Mouse (Mus musculus) embryonic facial prominence, embryonic 11.5 days (tissue): ENCODE measurements around the gene Insl6. TPM values are rescaled to one million over a fixed set of nuclear protein-coding genes. Genes with fewer than 3 reads are reported as not detected.
A peak's percentile ranks its signal among the peaks of the same experiment; 100 is the strongest.

Experiments
- ATAC-seq: fragments of 200-750 bp; cut with Nextera tagmentation; replicated peaks from 2 replicates; pipeline ENCODE4 v1.8.0; 2017; ENCODE audit warnings: low read depth; ENCODE audit not compliant: insufficient number of reproducible peaks, low FRiP score, low TSS enrichment
- DNase-seq: peaks from one replicate; pipeline ENCODE4 v3.0.0-alpha.2; 2015; ENCODE audit warnings: low spot score
- H3K27ac ChIP-seq: fragments of 300-500 bp; sonication (generic); replicated peaks from 2 replicates; pipeline ENCODE4 v1.5.1; 2014; ENCODE audit warnings: mild to moderate bottlenecking, low read depth, low read length, control low read depth
- H3K27me3 ChIP-seq: fragments of 300-500 bp; sonication (generic); 2 replicates; pipeline ENCODE4 v1.6.1; 2014; ENCODE audit warnings: mild to moderate bottlenecking, low read length, moderate library complexity, mixed read lengths; ENCODE audit not compliant: control insufficient read depth, insufficient read depth
- H3K36me3 ChIP-seq: fragments of 300-500 bp; sonication (generic); replicated peaks from 2 replicates; pipeline ENCODE4 v1.6.1; 2014; ENCODE audit warnings: low read depth, mild to moderate bottlenecking, low read length, moderate library complexity, mixed read lengths; ENCODE audit not compliant: control insufficient read depth, insufficient read depth
- H3K4me1 ChIP-seq: fragments of 300-500 bp; sonication (generic); 2 replicates; pipeline ENCODE4 v1.6.1; 2014; ENCODE audit warnings: low read length, mixed read lengths; ENCODE audit not compliant: control insufficient read depth, insufficient read depth
- H3K4me2 ChIP-seq: fragments of 300-500 bp; sonication (generic); 2 replicates; pipeline ENCODE4 v1.6.1; 2014; ENCODE audit warnings: low read depth, mild to moderate bottlenecking, control low read depth, low read length, moderate library complexity
- H3K4me3 ChIP-seq: fragments of 300-500 bp; sonication (generic); 2 replicates; pipeline ENCODE4 v1.5.1; 2014; ENCODE audit warnings: low read depth, low read length, control low read depth
- H3K9ac ChIP-seq: fragments of 300-500 bp; sonication (generic); replicated peaks from 2 replicates; pipeline ENCODE4 v1.6.1; 2014; ENCODE audit warnings: mild to moderate bottlenecking, control low read depth, low read length
- H3K9me3 ChIP-seq: fragments of 300-500 bp; sonication (generic); replicated peaks from 2 replicates; pipeline ENCODE4 v1.6.1; 2016; ENCODE audit warnings: mild to moderate bottlenecking, low read length, inconsistent platforms, mixed read lengths; ENCODE audit not compliant: control insufficient read depth
- WGBS: fragments of 180-500 bp; shearing (Covaris S2); extraction: QIAGEN DNeasy Blood & Tissue Kit; methylation state at CpG from one replicate; pipeline ENCODE4 v1.1.7; 2014; 5-methylcytosine and 5-hydroxymethylcytosine counted together
- polyA plus RNA-seq: library from polyadenylated mRNA; unstranded; fragments of >200 nt; fragmentation: Nextera tagmentation; extraction: Ambion mirVana; gene quantifications from 2 replicates; pipeline ENCODE4 v1.2.1, GENCODE M21; 2014

The Insl6 gene
- polyA plus RNA-seq, 1 experiment from 2014 or later: 8.1 TPM

GRCm38 (mm10) chr19:29294756-29295155 is 30.4 kb downstream of the Insl6 start:
- Histone ChIP-seq H3K36me3 (no peaks in the 10 kb centered on the region), H3K9me3 (no peaks in the 10 kb centered on the region), H3K4me3 (no peak overlapping the region), H3K9ac (no peak overlapping the region), H3K4me2 (no peak overlapping the region), H3K4me1 (no peaks in the 10 kb centered on the region), H3K27ac (no peak overlapping the region), H3K27me3 (no peaks in the 10 kb centered on the region)
- DNase-seq: no peak
- no peak for ATAC-seq
- 58% methylated on average over 2 of the region's 2 CpGs for WGBS

GRCm38 (mm10) chr19:29292546-29292945 is 32.6 kb downstream of the Insl6 start:
- no peak for DNase-seq
- Histone ChIP-seq H3K9ac (no peak overlapping the region), H3K4me3 (no peak overlapping the region), H3K9me3 (no peaks in the 10 kb centered on the region), H3K27me3 (no peaks in the 10 kb centered on the region), H3K36me3 (no peaks in the 10 kb centered on the region), H3K27ac (no peak overlapping the region), H3K4me1 (no peaks in the 10 kb centered on the region), H3K4me2 (no peak overlapping the region)
- no peak for ATAC-seq
- 83% methylated on average over 4 of the region's 4 CpGs for WGBS

- Histone ChIP-seq H3K4me1 (no peaks in the 10 kb centered on the region), H3K4me3 (no peak overlapping the region), H3K4me2 (no peak overlapping the region), H3K9ac (no peak overlapping the region), H3K36me3 (no peaks in the 10 kb centered on the region), H3K27me3 (no peaks in the 10 kb centered on the region), H3K27ac (no peak overlapping the region), H3K9me3 (no peaks in the 10 kb centered on the region)
- 82% methylated on average over 14 of the region's 14 CpGs for WGBS
- no peak for ATAC-seq
- DNase-seq: no peak
These were observed 33.6 kb downstream of the Insl6 start for GRCm38 (mm10) chr19:29291532-29291931.

GRCm38 (mm10) chr19:29287863-29288262 is 37.3 kb downstream of the Insl6 start:
- no peaks in the 10 kb centered on the region for H3K9me3 ChIP-seq
- H3K4me3 ChIP-seq: no peak overlapping the region
- no peak overlapping the region for H3K9ac ChIP-seq
- H3K27me3 ChIP-seq: no peaks in the 10 kb centered on the region
- no peaks in the 10 kb centered on the region for H3K36me3 ChIP-seq
- H3K4me1 ChIP-seq: no peaks in the 10 kb centered on the region
- WGBS: 40% methylated on average over 8 of the region's 8 CpGs
- DNase-seq (peak; percentile 82), ATAC-seq (no peak)
- H3K27ac ChIP-seq: no peak overlapping the region
- H3K4me2 ChIP-seq: no peak overlapping the region

GRCm38 (mm10) chr19:29285451-29285869 is 39.7 kb downstream of the Insl6 start:
- 35% methylated on average over 7 of the region's 7 CpGs for WGBS
- no peak for ATAC-seq
- no peaks in the 10 kb centered on the region for H3K4me1 ChIP-seq
- no peak overlapping the region for H3K27ac ChIP-seq
- DNase-seq: no peak
- no peaks in the 10 kb centered on the region for H3K27me3 ChIP-seq
- no peak overlapping the region for H3K4me2 ChIP-seq
- no peaks in the 10 kb centered on the region for H3K36me3 ChIP-seq
- H3K4me3 ChIP-seq: no peak overlapping the region
- H3K9me3 ChIP-seq: no peaks in the 10 kb centered on the region
- H3K9ac ChIP-seq: no peak overlapping the region

- Histone ChIP-seq H3K27ac (no peak overlapping the region), H3K36me3 (no peaks in the 10 kb centered on the region), H3K4me1 (no peaks in the 10 kb centered on the region), H3K27me3 (no peaks in the 10 kb centered on the region), H3K9ac (no peak overlapping the region), H3K4me3 (no peak overlapping the region), H3K9me3 (no peaks in the 10 kb centered on the region), H3K4me2 (no peak overlapping the region)
- 77% methylated on average over 6 of the region's 6 CpGs for WGBS
- no peak for DNase-seq
- no peak for ATAC-seq
These were observed 46.1 kb downstream of the Insl6 start for GRCm38 (mm10) chr19:29278944-29279587.

GRCm38 (mm10) chr19:29276414-29276813 is 48.7 kb downstream of the Insl6 start:
- Histone ChIP-seq H3K4me1 (no peaks in the 10 kb centered on the region), H3K27me3 (no peaks in the 10 kb centered on the region), H3K36me3 (no peaks in the 10 kb centered on the region), H3K27ac (no peak overlapping the region), H3K4me2 (no peak overlapping the region), H3K9me3 (no peaks in the 10 kb centered on the region), H3K9ac (no peak overlapping the region), H3K4me3 (no peak overlapping the region)
- DNase-seq (no peak), ATAC-seq (no peak)
- WGBS: 96% methylated on average over 4 of the region's 4 CpGs

- 90% methylated on average over 3 of the region's 3 CpGs for WGBS
- H3K4me2 ChIP-seq: no peak overlapping the region
- H3K4me1 ChIP-seq: no peaks in the 10 kb centered on the region
- no peak overlapping the region for H3K9ac ChIP-seq
- no peak overlapping the region for H3K4me3 ChIP-seq
- H3K27ac ChIP-seq: no peak overlapping the region
- no peaks in the 10 kb centered on the region for H3K9me3 ChIP-seq
- no peak for DNase-seq
- no peaks in the 10 kb centered on the region for H3K27me3 ChIP-seq
- no peaks in the 10 kb centered on the region for H3K36me3 ChIP-seq
- ATAC-seq: no peak
These were observed 52.9 kb downstream of the Insl6 start for GRCm38 (mm10) chr19:29272011-29272809.
